Mouse (Mus musculus) thymus, adult 2 months (tissue): Measurements from ENCODE around the gene Vps35l.

Source experiments
- CTCF ChIP-seq: fragments of 200-500 bp; IDR thresholded peaks from 2 replicates; pipeline ENCODE4 v1.5.1; 2012; ENCODE audit warnings: mild to moderate bottlenecking, control low read depth, low read length, moderate library complexity, borderline replicate concordance; ENCODE audit not compliant: control insufficient read depth, poor library complexity, insufficient read depth; ENCODE audit errors: extremely low read depth
- POLR2A ChIP-seq: fragments of 200-500 bp; IDR thresholded peaks from 2 replicates; pipeline ENCODE4 v1.6.1; 2012; ENCODE audit warnings: mild to moderate bottlenecking, low read length, control low read depth, moderate library complexity; ENCODE audit not compliant: control insufficient read depth, poor library complexity, insufficient read depth; ENCODE audit errors: extremely low read depth

DNA sequence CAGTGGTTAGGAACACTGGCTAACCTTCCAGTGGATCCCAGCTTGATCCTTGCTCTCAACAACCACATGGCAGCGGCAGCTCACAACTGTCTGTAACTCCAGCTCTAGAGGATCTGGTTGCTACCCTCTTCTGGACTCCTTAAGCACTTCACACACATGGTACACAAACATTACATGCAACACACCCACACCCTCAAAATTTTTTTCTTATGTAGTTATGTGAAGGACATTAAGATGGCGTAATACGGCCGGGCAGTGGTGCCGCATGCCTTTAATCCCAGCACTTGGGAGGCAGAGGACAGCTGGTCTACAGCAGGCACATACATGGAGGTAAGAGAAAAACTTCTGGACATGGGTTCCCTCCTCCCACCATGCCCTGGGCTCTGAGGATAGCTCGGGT, 43.9 kb upstream of the Vps35l start:
- TF ChIP-seq CTCF (no peak), POLR2A (no peak)
